In genomic region chr11:95676307-95676706, GRCm38 (mm10) we compare ENCODE assay signal across 8 mouse cellular contexts. TPM values are rescaled to one million over a fixed set of nuclear protein-coding genes. Genes with fewer than 3 reads are reported as not detected.
A peak's percentile ranks its signal among the peaks of the same experiment; 100 is the strongest.
DNase-seq lines count a peak whose midpoint lies in the region; ATAC-seq and TF ChIP-seq lines count a peak whose summit lies in the region.
"Had no signal": no experiment of that assay in that cellular context is flagged by ENCODE, and none has a peak within 500 bp of the region (broad histone marks: within the 10 kb centered on the region; RNA-seq: fewer than 3 reads in every experiment).

No protein-coding gene starts in this region.

- H3K27ac ChIP-seq in MEL (ENCODE audit: control insufficient read depth, low read depth, low read length) = no peak overlapping the region
- H3K27ac ChIP-seq in embryonic fibroblast, embryonic 13.5 days (ENCODE audit: insufficient read depth, low read length) = no peak overlapping the region
- H3K27ac ChIP-seq in limb, embryonic 10.5 days = 0 out of 2 replicates have a peak overlapping the region, but pooled peaks have one; percentile 36
- H3K27ac ChIP-seq in stomach, embryonic 15.5 days = no peak overlapping the region
- H3K27ac ChIP-seq: liver, embryonic 15.5 days had no signal

- no peak for TF ChIP-seq POLR2A in MEL (IDR thresholded peaks at IDR 0.05; ENCODE audit: control insufficient read depth in 1 of 2, insufficient read depth in 1 of 2, low read depth in 1 of 2, low read length in 2 of 2, poor library complexity in 1 of 2)
- TF ChIP-seq POLR2A in embryonic fibroblast, embryonic 13.5 days (IDR thresholded peaks at IDR 0.05; ENCODE audit: low read depth, low read length) = no peak

- peaks cover 0 to 19% of the 10 kb centered on the region in 2 experiments; a peak in 2 of 4 replicates for H3K36me3 ChIP-seq in MEL (ENCODE audit: control insufficient read depth in 1 of 2, insufficient read depth in 2 of 2, low read length in 2 of 2)
- peaks cover 97% of the 10 kb centered on the region for H3K36me3 ChIP-seq in limb, embryonic 10.5 days
- H3K36me3 ChIP-seq in stomach, embryonic 15.5 days = peaks cover 48% of the 10 kb centered on the region

- no peaks in the 10 kb centered on the region for H3K9me3 ChIP-seq in MEL (replicated peaks; ENCODE audit: insufficient read depth, low read length)
- no peaks in the 10 kb centered on the region for H3K9me3 ChIP-seq in limb, embryonic 10.5 days (replicated peaks)
- no peaks in the 10 kb centered on the region for H3K9me3 ChIP-seq in stomach, embryonic 15.5 days
- H3K9me3 ChIP-seq: liver, embryonic 15.5 days had no signal

- 0 out of 2 replicates have a peak, but pooled peaks have one; percentile 54 for ATAC-seq in monocyte, adult 5-6 weeks (replicated peaks; ENCODE audit: insufficient number of reproducible peaks, low FRiP score, low TSS enrichment, poor library complexity, severe bottlenecking)
- ATAC-seq in stomach, embryonic 15.5 days (ENCODE audit: insufficient read depth, low FRiP score, low read depth) = peak; percentile 40; the same call in 1 of the 2 replicates

- no peak for TF ChIP-seq EP300 in MEL (IDR thresholded peaks at IDR 0.05; ENCODE audit: low read depth in 1 of 2, low read length in 2 of 2)

- no peak overlapping the region for H3K9ac ChIP-seq in MEL (ENCODE audit: control insufficient read depth, low read depth, low read length, poor library complexity, severe bottlenecking)
- H3K9ac ChIP-seq in stomach, embryonic 15.5 days = no peak overlapping the region
- H3K9ac ChIP-seq: liver, embryonic 15.5 days had no signal

- H3K27me3 ChIP-seq in MEL (ENCODE audit: control insufficient read depth in 1 of 2, insufficient read depth in 2 of 2, low read length in 2 of 2) = no peaks in the 10 kb centered on the region
- no peaks in the 10 kb centered on the region for H3K27me3 ChIP-seq in limb, embryonic 10.5 days (ENCODE audit: low read depth, poor library complexity, severe bottlenecking)
- no peaks in the 10 kb centered on the region for H3K27me3 ChIP-seq in stomach, embryonic 15.5 days (replicated peaks)
- H3K27me3 ChIP-seq: liver, embryonic 15.5 days had no signal

- 0 out of 2 replicates have a peak, but pooled peaks cover 3% of the 10 kb centered on the region for H3K79me2 ChIP-seq in MEL (ENCODE audit: control insufficient read depth, insufficient read depth, low read length, poor library complexity)

- peak; percentile 59 for DNase-seq in CD4-positive helper T cell, adult 2 months (ENCODE audit: low read depth, low spot score)
- DNase-seq in MEL (ENCODE audit: low read depth, low spot score) = peak; percentile 65
- DNase-seq in induced T-regulatory cell, adult 2 months (ENCODE audit: low read depth) = peak; percentile 73
- DNase-seq in limb, embryonic 10.5 days (ENCODE audit: low spot score) = peak; percentile 88

- no peak overlapping the region for H3K4me2 ChIP-seq in stomach, embryonic 15.5 days
- H3K4me2 ChIP-seq: liver, embryonic 15.5 days had no signal

- no peak; the same call in 1 of the 2 replicates for TF ChIP-seq RAD21 in MEL (IDR thresholded peaks at IDR 0.05; ENCODE audit: low read depth, low read length)

- H3K4me1 ChIP-seq in MEL (ENCODE audit: control insufficient read depth in 1 of 2, insufficient read depth in 2 of 2, low read length in 2 of 2) = no peaks in the 10 kb centered on the region
- peaks cover 4% of the 10 kb centered on the region for H3K4me1 ChIP-seq in embryonic fibroblast, embryonic 13.5 days (ENCODE audit: control insufficient read depth, insufficient read depth, low read length)
- H3K4me1 ChIP-seq in limb, embryonic 10.5 days = peaks cover 40% of the 10 kb centered on the region
- no peaks in the 10 kb centered on the region for H3K4me1 ChIP-seq in stomach, embryonic 15.5 days

- no peak overlapping the region for H3K4me3 ChIP-seq in MEL (ENCODE audit: control insufficient read depth in 1 of 2, insufficient read depth in 1 of 2, low read depth in 2 of 2, low read length in 2 of 2)
- no peak overlapping the region for H3K4me3 ChIP-seq in embryonic fibroblast, embryonic 13.5 days (ENCODE audit: insufficient read depth, low read length)
- no peak overlapping the region for H3K4me3 ChIP-seq in limb, embryonic 10.5 days
- no peak overlapping the region for H3K4me3 ChIP-seq in stomach, embryonic 15.5 days (replicated peaks)
- H3K4me3 ChIP-seq: liver, embryonic 15.5 days had no signal

- WGBS in limb, embryonic 10.5 days = 21% methylated on average over 6 of the region's 6 CpGs
- WGBS in stomach, embryonic 15.5 days = 19% methylated on average over 6 of the region's 6 CpGs

- peak; percentile 53 to 68 (median 58) for TF ChIP-seq CTCF in MEL (IDR thresholded peaks at IDR 0.05 in 2 of 3, conservative IDR thresholded peaks at IDR 0.05 in 1 of 3; ENCODE audit: control insufficient read depth in 1 of 3, insufficient read depth in 1 of 3, low read depth in 2 of 3, low read length in 3 of 3, poor library complexity in 1 of 3, severe bottlenecking in 1 of 3)
- TF ChIP-seq CTCF in embryonic fibroblast, embryonic 13.5 days (IDR thresholded peaks at IDR 0.05; ENCODE audit: borderline replicate concordance, insufficient read depth, low read length) = peak; percentile 56; the same call in 1 of the 2 replicates

TF ChIP-seq in MEL, 35 proteins besides CTCF, POLR2A, EP300 and RAD21:
- no peak for TF ChIP-seq POLR2AphosphoS2 (IDR thresholded peaks at IDR 0.05; ENCODE audit: low read length)
- peak; percentile 39 for TF ChIP-seq SMC3 (IDR thresholded peaks at IDR 0.05; ENCODE audit: low read depth, low read length)

RNA-seq across cellular contexts. Expression of gene Phb, which starts 9.6 kb away (rescaled TPM):
- 784 and 788 TPM in 2 replicates for total RNA-seq in MEL (2012; rRNA removed)
- polyA plus RNA-seq in MEL (2012; ENCODE audit: insufficient read depth in 1 of 2, insufficient read length in 2 of 2, low read depth in 1 of 2, low replicate concordance in 2 of 2, missing spikeins in 1 of 2) = 100 to 1,000 TPM in 1 of 2 experiments, not detected in 1; 302 TPM
- polyA plus RNA-seq in embryonic fibroblast, embryonic 13.5 days (2011; ENCODE audit: insufficient read length, low read depth, missing spikeins) = 157 and 180 TPM in 2 replicates
- 293 and 361 TPM in 2 replicates for polyA plus RNA-seq in limb, embryonic 10.5 days (2016; fragmentation: Nextera tagmentation; extraction: Ambion mirVana)
- 31.8 to 48.7 TPM (median 44.4 TPM) in 3 replicates for total RNA-seq in monocyte, adult 5-6 weeks (2017)
- 225 and 238 TPM in 2 replicates for polyA plus RNA-seq in stomach, embryonic 15.5 days (2015; fragmentation: Nextera tagmentation; extraction: Ambion mirVana)

RNA-seq across cellular contexts. Expression of gene Zfp652, which starts 36.2 kb away (rescaled TPM):
- 31.8 and 34.1 TPM in 2 replicates for total RNA-seq in MEL (2012; rRNA removed)
- 10 to 100 TPM; 19.3 to 38.5 TPM for polyA plus RNA-seq in MEL (2012; ENCODE audit: insufficient read depth in 1 of 2, insufficient read length in 2 of 2, low read depth in 1 of 2, low replicate concordance in 2 of 2, missing spikeins in 1 of 2)
- 18.9 and 27.3 TPM in 2 replicates for polyA plus RNA-seq in embryonic fibroblast, embryonic 13.5 days (2011; ENCODE audit: insufficient read length, low read depth, missing spikeins)
- polyA plus RNA-seq in limb, embryonic 10.5 days (2016; fragmentation: Nextera tagmentation; extraction: Ambion mirVana) = 18.0 and 21.5 TPM in 2 replicates
- total RNA-seq in monocyte, adult 5-6 weeks (2017) = 15.2 to 48.6 TPM (median 24.2 TPM) in 3 replicates
- polyA plus RNA-seq in stomach, embryonic 15.5 days (2015; fragmentation: Nextera tagmentation; extraction: Ambion mirVana) = 21.1 and 21.7 TPM in 2 replicates

RNA-seq across cellular contexts. Expression of gene B130006D01Rik, which starts 47.1 kb away (rescaled TPM):
- total RNA-seq in MEL (2012; rRNA removed) = 0.59 and 0.73 TPM in 2 replicates
- polyA plus RNA-seq in MEL (2012; ENCODE audit: insufficient read depth in 1 of 2, insufficient read length in 2 of 2, low read depth in 1 of 2, low replicate concordance in 2 of 2, missing spikeins in 1 of 2) = under 1 TPM in 1 of 2 experiments, not detected in 1; 0.11 TPM
- 0.89 and 0.93 TPM in 2 replicates for polyA plus RNA-seq in embryonic fibroblast, embryonic 13.5 days (2011; ENCODE audit: insufficient read length, low read depth, missing spikeins)
- 2.3 TPM in 2 replicates for polyA plus RNA-seq in limb, embryonic 10.5 days (2016; fragmentation: Nextera tagmentation; extraction: Ambion mirVana)
- total RNA-seq in monocyte, adult 5-6 weeks (2017) = 2.5 to 6.1 TPM (median 5.2 TPM) in 3 replicates
- 1.0 and 1.1 TPM in 2 replicates for polyA plus RNA-seq in stomach, embryonic 15.5 days (2015; fragmentation: Nextera tagmentation; extraction: Ambion mirVana)
